Mouse (Mus musculus) induced T-regulatory cell, adult 2 months (primary cell): ENCODE measurements around the gene Slc23a3.

Source experiments
- DNase-seq: peaks from one replicate; pipeline ENCODE4 v3.0.0-alpha.2; 2012; ENCODE audit warnings: low read depth

Slc23a3 gene

GRCm38 (mm10) chr1:75138448-75138847, 4.8 kb upstream of the Slc23a3 start:
- DNase-seq: no peak

- DNase-seq: no peak
These were observed 3.0 kb upstream of the Slc23a3 start for GRCm38 (mm10) chr1:75136730-75137129.

- DNase-seq: no peak
These were observed 2.6 kb upstream of the Slc23a3 start for GRCm38 (mm10) chr1:75136293-75136692.

- no peak for DNase-seq
These were observed 5.0 kb downstream of the Slc23a3 start for GRCm38 (mm10) chr1:75128641-75129040.

- DNase-seq: no peak
These were observed 8.3 kb downstream of the Slc23a3 start for GRCm38 (mm10) chr1:75125418-75125817.

GRCm38 (mm10) chr1:75124346-75125321, 9.1 kb downstream of the Slc23a3 start, which contains the start of gene Nhej1:
Gene Nhej1, minus strand, starts transcription at chr1:75125200.
- DNase-seq: peak; percentile 99

GRCm38 (mm10) chr1:75122211-75122610, 11.5 kb downstream of the Slc23a3 start:
- DNase-seq: peak; percentile 67
